Mouse (Mus musculus): ENCODE data around the gene Lbh.

DNA sequence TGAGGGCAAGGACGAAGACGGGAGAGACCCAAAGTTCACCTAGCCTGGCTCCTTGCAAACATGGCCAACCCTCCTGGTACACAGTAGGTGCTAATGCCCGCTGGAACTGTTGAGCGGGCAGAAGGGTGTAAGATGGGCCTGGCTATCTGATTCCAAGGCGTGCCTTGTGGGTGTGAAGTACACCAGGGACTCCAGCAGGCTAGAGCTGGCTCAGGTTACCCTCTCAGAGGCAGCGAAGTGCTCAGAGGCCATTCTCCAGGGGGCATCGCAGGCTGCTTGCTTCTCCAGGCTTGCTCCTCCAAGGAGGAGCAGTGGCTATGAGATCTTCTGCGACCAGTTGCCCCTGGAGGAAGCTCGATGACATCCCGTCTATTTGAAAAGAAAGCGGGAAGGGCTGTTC lies 6.8 kb upstream of the Lbh start:
- TF ChIP-seq POLR2A (IDR thresholded peaks at IDR 0.05; ENCODE audit: insufficient read depth, low read length) (no peak), CTCF (IDR thresholded peaks at IDR 0.05; ENCODE audit: low read depth, low read length) (no peak), EP300 (IDR thresholded peaks at IDR 0.05; ENCODE audit: insufficient read depth, low read depth, low read length) (no peak)

All from ES-Bruce4 (cell line).